Mouse (Mus musculus) left cerebral cortex, postnatal 14 days (tissue): ENCODE results near the gene Capzb. TPM values are rescaled to one million over a fixed set of nuclear protein-coding genes. Genes with fewer than 3 reads are reported as not detected.

Source experiments
- DNase-seq, 2 experiments: peaks; one replicate each; pipeline ENCODE4 v3.0.0; 2021 to 2022; ENCODE audit warnings: low spot score in 2 of 2, mixed read lengths in 1 of 2
- intact Hi-C: fragments of 180-260 bp; cut with DNase I; formaldehyde crosslinking; loops from one replicate; pipeline ENCODE4 v1.15.1; 2025
- long read RNA-seq, 2 experiments: library from polyadenylated mRNA; stranded (forward); transcript quantifications; one replicate each; pipeline ENCODE4 v2.0.0; 2021
- total RNA-seq, 2 experiments: library from RNA; stranded (reverse); gene quantifications; 2 replicates each; pipeline ENCODE4 v1.2.3; 2021

Gene Capzb
- total RNA-seq = 100 to 1,000 TPM; 394 to 398 TPM
- long read RNA-seq, experiment 1, transcript Capzb-203 (10 exons, 1,702 nt) = minor isoform, 61 of 402 reads
- long read RNA-seq, experiment 1, transcript Capzb-204 (9 exons, 1,674 nt) = major isoform, 309 of 402 reads
- long read RNA-seq, experiment 1, partial matches to known transcripts = 20 of 402 reads
- long read RNA-seq, experiment 1, other reads (novel, unspliced or antisense) = 12 of 402 reads
- long read RNA-seq, experiment 2, transcript Capzb-204 (9 exons, 1,674 nt) = major isoform, 221 of 275 reads
- long read RNA-seq, experiment 2, transcript Capzb-203 (10 exons, 1,702 nt) = minor isoform, 31 of 275 reads
- long read RNA-seq, experiment 2, partial matches to known transcripts = 11 of 275 reads
- long read RNA-seq, experiment 2, other reads (novel, unspliced or antisense) = 11 of 275 reads

- intact Hi-C loops = no loop called here
- DNase-seq = peak; percentile 96 to 97
These were observed at the start of gene Capzb for GRCm38 (mm10) chr4:139192499-139193175. Gene Capzb (plus strand): TSS chr4:139192899.

- DNase-seq = no peak
- intact Hi-C loops = no loop called here
These were observed 49.7 kb upstream of the Capzb start for GRCm38 (mm10) chr4:139142985-139143384.

- no peak for DNase-seq
- intact Hi-C loops = no loop called here
These were observed 48.1 kb upstream of the Capzb start for GRCm38 (mm10) chr4:139144577-139144976.

- intact Hi-C loops = no loop called here
- peak in 1 of 2 experiments; percentile 23 for DNase-seq
These were observed 47.5 kb upstream of the Capzb start for GRCm38 (mm10) chr4:139145156-139145555.

GRCm38 (mm10) chr4:139146760-139147159 lies 45.9 kb upstream of the Capzb start:
- intact Hi-C loops = no loop called here
- DNase-seq = peak in 1 of 2 experiments; percentile 17

- DNase-seq = no peak
- intact Hi-C loops = no loop called here
These were observed 41.3 kb upstream of the Capzb start for GRCm38 (mm10) chr4:139151370-139151769.

GRCm38 (mm10) chr4:139154576-139155307 lies 38.0 kb upstream of the Capzb start:
- intact Hi-C loops = no loop called here
- no peak for DNase-seq

GRCm38 (mm10) chr4:139156538-139156937 lies 36.2 kb upstream of the Capzb start:
- DNase-seq = no peak
- intact Hi-C loops = no loop called here

- intact Hi-C loops = no loop called here
- no peak for DNase-seq
These were observed 34.3 kb upstream of the Capzb start for GRCm38 (mm10) chr4:139158350-139158749.

- DNase-seq = no peak
- intact Hi-C loops = no loop called here
These were observed 31.6 kb upstream of the Capzb start for GRCm38 (mm10) chr4:139161076-139161475.

- no peak for DNase-seq
- intact Hi-C loops = no loop called here
These were observed 28.6 kb upstream of the Capzb start for GRCm38 (mm10) chr4:139164082-139164481.

- intact Hi-C loops = no loop called here
- DNase-seq = no peak
These were observed 27.4 kb upstream of the Capzb start for GRCm38 (mm10) chr4:139165259-139165658.

- no peak for DNase-seq
- intact Hi-C loops = no loop called here
These were observed 26.5 kb upstream of the Capzb start for GRCm38 (mm10) chr4:139166244-139166643.

- no peak for DNase-seq
- intact Hi-C loops = no loop called here
These were observed 25.6 kb upstream of the Capzb start for GRCm38 (mm10) chr4:139167107-139167506.

- intact Hi-C loops = no loop called here
- DNase-seq = no peak
These were observed 23.5 kb upstream of the Capzb start for GRCm38 (mm10) chr4:139168985-139169747.

GRCm38 (mm10) chr4:139169748-139170279 lies 22.9 kb upstream of the Capzb start:
- no peak for DNase-seq
- intact Hi-C loops = no loop called here

GRCm38 (mm10) chr4:139175061-139175971 lies 17.4 kb upstream of the Capzb start:
- DNase-seq = no peak
- intact Hi-C loops = loop anchor here (5.0 kb wide), 1 partner anchor 43 kb away; the partner anchor contains the start of gene Minos1

- intact Hi-C loops = loop anchor here (5.0 kb wide), 1 partner anchor 44 kb away; the partner anchor contains the start of gene Minos1
- no peak for DNase-seq
These were observed 16.7 kb upstream of the Capzb start for GRCm38 (mm10) chr4:139176023-139176422.
